ENCODE assay signal across 9 mouse cellular contexts in the genomic region with DNA sequence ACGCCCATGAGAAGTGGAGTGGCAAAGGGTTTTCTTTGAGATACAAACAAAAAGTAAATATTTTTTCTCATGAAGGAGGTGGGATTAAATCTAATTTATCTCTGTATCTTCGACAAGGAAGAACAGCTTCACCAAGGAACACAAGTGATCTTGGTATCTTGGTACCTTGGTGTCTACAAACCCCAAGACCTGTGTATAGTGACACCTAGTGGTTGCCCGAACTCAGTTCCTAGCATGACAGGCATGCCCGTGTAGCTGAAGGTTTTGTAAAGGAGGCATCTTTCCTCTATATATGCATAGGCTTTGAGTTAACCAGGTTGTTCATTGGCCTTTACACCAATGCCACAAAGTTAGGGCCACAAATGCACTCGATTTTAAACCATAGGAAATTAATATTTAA. TPM values are rescaled to one million over a fixed set of nuclear protein-coding genes. Genes with fewer than 3 reads are reported as not detected.
DNase-seq lines count a peak whose midpoint lies in the region; ATAC-seq and TF ChIP-seq lines count a peak whose summit lies in the region.
"Had no signal": no experiment of that assay in that cellular context is flagged by ENCODE, and none has a peak within 500 bp of the region (broad histone marks: within the 10 kb centered on the region; RNA-seq: fewer than 3 reads in every experiment).

No protein-coding gene starts in this region.

- TF ChIP-seq CTCF in gastrocnemius, adult 2 months (IDR thresholded peaks at IDR 0.05) = peak; percentile 75
- peak; percentile 51 for TF ChIP-seq CTCF in lung, adult 2 months (IDR thresholded peaks at IDR 0.05; ENCODE audit: insufficient read depth, low read length)

- peak; percentile 46 for ATAC-seq in activated CD4-positive, CD25-positive, alpha-beta regulatory T cell, adult 4 months

- WGBS in lung, adult 2 months = 23% methylated on average over 5 of the region's 5 CpGs

- intact Hi-C loops in gastrocnemius, adult 2 months (cut with DNase I) = no loop called here
- intact Hi-C loops in gastrocnemius, postnatal 36 days (cut with DNase I) = no loop called here
- intact Hi-C loops in heart, postnatal 14 days (cut with DNase I) = no loop called here

- peak; percentile 35 for DNase-seq in gastrocnemius, adult 2 months
- DNase-seq in gastrocnemius, postnatal 36 days = no peak
- peak; percentile 45 to 60 for DNase-seq in cerebellum, postnatal 36 days
- DNase-seq in heart, postnatal 14 days = peak; percentile 15 to 59
- DNase-seq in layer of hippocampus, adult 18-20 months (ENCODE audit: low spot score in 2 of 2) = peak; percentile 45 to 86
- peak; percentile 7 for DNase-seq in lung, adult 2 months
- DNase-seq in right cerebral cortex, adult 2 months (ENCODE audit: low spot score in 2 of 2) = peak; percentile 76 to 78

- H3K4me3 ChIP-seq in gastrocnemius, adult 2 months = no peak overlapping the region
- no peak overlapping the region for H3K4me3 ChIP-seq in lung, adult 2 months (replicated peaks; ENCODE audit: extremely low read depth, low read depth, low read length)
- H3K4me3 ChIP-seq: limb, embryonic 12.5 days had no signal

- no peak for TF ChIP-seq POLR2A in lung, adult 2 months (IDR thresholded peaks at IDR 0.05; ENCODE audit: borderline replicate concordance, extremely low read depth, low read depth, low read length)

- H3K27ac ChIP-seq in gastrocnemius, adult 2 months = no peak overlapping the region
- H3K27ac ChIP-seq: limb, embryonic 12.5 days had no signal

- H3K4me1 ChIP-seq in lung, adult 2 months (ENCODE audit: control insufficient read depth, insufficient read depth, low read length) = no peaks in the 10 kb centered on the region
- H3K4me1 ChIP-seq: limb, embryonic 12.5 days had no signal

RNA-seq across cellular contexts. Expression of a gene that starts 36.8 kb away (rescaled TPM):
- total RNA-seq in gastrocnemius, adult 2 months (2021) = 10 to 100 TPM; 37.5 to 46.3 TPM
- 10 to 100 TPM; 25.0 to 25.6 TPM for total RNA-seq in gastrocnemius, postnatal 36 days (2021)
- polyA plus RNA-seq in activated CD4-positive, CD25-positive, alpha-beta regulatory T cell, adult 4 months (2017; shearing (Covaris generic)) = 1 to 10 TPM; 5.6 to 7.7 TPM
- total RNA-seq in heart, postnatal 14 days (2021) = 10 to 100 TPM; 44.9 to 45.3 TPM
- total RNA-seq in layer of hippocampus, adult 18-20 months (2021) = 100 to 1,000 TPM; 151 TPM
- polyA plus RNA-seq in lung, adult 2 months (2012; rRNA removed) = 95.7 and 119 TPM in 2 replicates

Comparison
In these comparisons a context has a peak if more than half of its experiments do, and no peak if none do; other contexts are left out.
1. DNase-seq: peak in gastrocnemius, adult 2 months (single experiment), cerebellum, postnatal 36 days (2 of 2), heart, postnatal 14 days (2 of 2), layer of hippocampus, adult 18-20 months (2 of 2), lung, adult 2 months (single experiment) and right cerebral cortex, adult 2 months (2 of 2); none in gastrocnemius, postnatal 36 days (0 of 2).